Mouse (Mus musculus) testis, adult 2 months (tissue): ENCODE data around the gene Kcnab1.

Experiments
- CTCF ChIP-seq: fragments of 200-500 bp; IDR thresholded peaks from 2 replicates; pipeline ENCODE4 v1.5.1; 2012; ENCODE audit warnings: low read depth, mild to moderate bottlenecking, inconsistent platforms, low read length, moderate library complexity; ENCODE audit not compliant: control insufficient read depth, insufficient read depth, insufficient replicate concordance
- POLR2A ChIP-seq: fragments of 200-500 bp; IDR thresholded peaks from 2 replicates; pipeline ENCODE4 v1.6.1; 2012; ENCODE audit warnings: low read depth, mild to moderate bottlenecking, inconsistent platforms, low read length, moderate library complexity; ENCODE audit not compliant: control insufficient read depth

DNA sequence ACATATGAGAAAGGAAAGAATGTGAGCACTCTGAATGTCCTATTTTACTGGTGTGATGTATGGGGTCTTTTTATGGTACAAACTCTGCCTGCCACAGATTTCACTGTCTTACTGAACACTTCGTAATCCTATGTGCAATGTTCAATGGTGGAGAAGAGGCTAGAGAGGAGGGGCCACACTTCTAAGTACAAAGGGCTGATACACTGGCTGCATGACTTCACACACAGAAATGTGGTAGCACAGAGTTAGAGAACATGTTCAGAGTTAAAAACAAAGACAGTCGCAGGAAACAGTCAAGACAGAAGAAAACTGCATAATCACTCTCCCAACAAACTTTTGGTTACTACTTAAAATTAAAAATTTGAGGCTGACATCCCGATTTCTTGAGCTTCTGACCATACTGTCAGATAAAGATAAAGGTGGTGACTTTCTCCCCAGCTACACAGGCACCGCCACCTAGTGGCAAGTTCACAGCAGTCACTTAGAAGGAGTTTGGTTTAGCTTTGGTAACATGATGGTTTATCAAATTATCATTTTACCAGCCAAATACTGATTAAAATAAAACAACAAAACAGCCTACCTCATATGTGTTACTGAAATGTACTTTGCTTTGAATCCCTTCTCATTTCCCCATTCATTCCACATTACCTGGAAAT, 270.8 kb downstream of the Kcnab1 start:
- TF ChIP-seq POLR2A (no peak), CTCF (no peak)
